Mouse (Mus musculus) small intestine, adult 2 months (tissue): ENCODE data around the gene Usp21.

ENCODE experiments used
- CTCF ChIP-seq: fragments of 200-500 bp; IDR thresholded peaks from 2 replicates; pipeline ENCODE4 v1.5.1; 2012; ENCODE audit warnings: low read depth, mild to moderate bottlenecking, control low read depth, inconsistent platforms, low read length, moderate library complexity, mixed read lengths; ENCODE audit not compliant: insufficient replicate concordance, insufficient read length; ENCODE audit errors: extremely low read depth
- POLR2A ChIP-seq: fragments of 200-500 bp; IDR thresholded peaks from 2 replicates; pipeline ENCODE4 v1.6.1; 2012; ENCODE audit warnings: low read depth, mild to moderate bottlenecking, control low read depth, inconsistent platforms, low read length, moderate library complexity

DNA sequence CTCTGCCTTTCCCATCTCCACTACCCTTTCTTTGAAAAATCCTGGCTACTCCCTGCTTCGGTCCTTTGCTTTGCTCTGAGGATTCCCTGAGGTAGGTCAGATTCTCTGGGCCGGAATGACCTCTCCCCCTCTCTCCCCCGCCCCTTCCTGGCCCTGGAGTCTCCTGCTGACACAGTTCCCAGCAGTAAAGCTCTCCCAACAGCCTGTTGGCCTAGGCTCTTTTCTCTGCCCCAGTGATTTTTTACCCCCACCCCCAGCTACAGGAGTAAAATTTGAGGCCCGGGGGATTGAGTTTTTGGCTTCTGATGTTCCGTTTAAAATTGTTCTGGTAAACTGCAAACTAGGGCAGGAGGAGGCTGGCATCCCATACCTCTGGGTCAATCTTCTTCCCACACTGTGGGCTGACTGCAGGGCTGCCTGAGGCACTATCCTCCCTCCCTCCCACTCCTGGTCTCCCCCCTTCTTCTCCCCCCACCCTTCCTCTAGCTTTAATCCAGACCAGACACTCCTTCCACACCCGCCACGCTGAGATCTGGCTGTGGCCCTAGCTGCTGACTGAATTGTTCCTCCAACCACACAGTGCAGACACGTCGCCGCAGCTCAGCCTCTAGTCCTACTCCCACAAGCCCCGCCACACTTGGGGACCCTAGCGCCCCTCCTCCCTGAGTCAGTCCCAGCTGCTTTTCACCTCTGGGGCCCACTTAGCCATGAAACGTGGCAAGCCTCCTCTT, 36.0 kb downstream of the Usp21 start:
- TF ChIP-seq CTCF (no peak), POLR2A (no peak)
